Mouse (Mus musculus) embryonic stem cell, embryonic (primary cell): ENCODE measurements around the gene Gars.

ENCODE experiments used
- CTCF ChIA-PET, 4 experiments: fragments of 300-600 bp in 2 of 4; fragments of 350-600 bp in 2 of 4; sonication (Branson Sonifier 250); formaldehyde crosslinking; loops; one replicate each; lab custom pipeline; 2022; ENCODE audit warnings: inconsistent platforms in 2 of 4; lab: Charles Lee
- POLR2A ChIA-PET, 4 experiments: fragments of 300-600 bp in 2 of 4; fragments of 350-600 bp in 2 of 4; sonication (Branson Sonifier 250); formaldehyde crosslinking; loops; one replicate each; lab custom pipeline; 2022; ENCODE audit warnings: antibody characterized with exemption in 4 of 4, inconsistent platforms in 1 of 4; lab: Charles Lee

Gene Gars

GRCm38 (mm10) chr6:55037799-55038670 lies at the start of gene Gars:
TSS of gene Gars (plus strand) at chr6:55038007.
- ChIA-PET CTCF (interaction anchor here in 3 of 4 experiments (0.5 to 3.1 kb wide), 7 partner anchors 21 to 1559 kb away, joined by 3 to 18 read pairs (median 4); partner anchors contain the start of gene Ggct (in 2 of the 3)), POLR2A (interaction anchor here (0.6 to 10.6 kb wide), 56 partner anchors 9 to 473 kb away, joined by 3 to 161 read pairs (median 4); partner anchors contain the start of genes Ggct (in 3 of the 4), Znrf2 (in 2 of the 4), Nod1 (in 1 of the 4) and Plekha8 (in 1 of the 4))

GRCm38 (mm10) chr6:54988141-54988540 lies 49.7 kb upstream of the Gars start:
- ChIA-PET POLR2A (interaction anchor here in 2 of 4 experiments (0.7 to 1.3 kb wide), 2 partner anchors 9 to 32 kb away, joined by 3 to 4 read pairs; no protein-coding TSS in a partner anchor), CTCF (interaction anchor here in 1 of 4 experiments (0.7 kb wide), 1 partner anchor 51 kb away, joined by 4 read pairs; no protein-coding TSS in a partner anchor)

- CTCF ChIA-PET: interaction anchor here in 2 of 4 experiments (1.0 to 2.2 kb wide), 2 partner anchors 17 to 367 kb away, joined by 3 to 7 read pairs; no protein-coding TSS in a partner anchor
- POLR2A ChIA-PET: interaction anchor here in 3 of 4 experiments (1.2 to 2.7 kb wide), 8 partner anchors 9 to 54 kb away, joined by 3 to 28 read pairs (median 14); partner anchors contain the start of gene Gars (in 1 of the 3)
Observed at GRCm38 (mm10) chr6:54991189-54991588, 46.6 kb upstream of the Gars start.

DNA sequence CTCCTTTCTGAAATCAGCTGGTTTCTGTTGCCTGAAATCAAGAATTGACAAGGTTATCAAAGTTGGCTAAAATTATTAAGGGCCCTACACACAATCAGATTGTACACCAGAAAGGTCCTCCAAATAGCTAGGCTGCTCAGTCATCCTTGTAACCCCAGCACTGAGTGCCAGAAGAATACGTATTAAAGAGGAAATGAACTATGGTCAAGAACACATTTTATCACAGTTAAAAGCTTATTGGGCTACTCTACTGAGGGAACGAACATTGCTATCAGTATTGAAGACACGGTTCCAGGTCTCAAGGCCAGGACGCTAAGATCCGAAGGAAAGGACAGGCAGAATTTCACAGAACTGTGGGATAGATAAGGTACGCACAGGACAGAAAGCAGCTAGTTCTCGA lies 45.7 kb upstream of the Gars start:
- POLR2A ChIA-PET: interaction anchor here (0.6 to 2.7 kb wide), 77 partner anchors 8 to 778 kb away, joined by 3 to 28 read pairs (median 4); partner anchors contain the start of genes Gars (in 2 of the 4), Nod1 (in 2 of the 4), Mturn (in 1 of the 4) and Znrf2 (in 1 of the 4)
- CTCF ChIA-PET: interaction anchor here (0.5 to 2.2 kb wide), 41 partner anchors 8 to 957 kb away, joined by 3 to 21 read pairs (median 4); partner anchors contain the start of genes Mturn (in 1 of the 4) and Nod1 (in 1 of the 4)

- POLR2A ChIA-PET: interaction anchor here (0.6 to 2.7 kb wide), 78 partner anchors 8 to 778 kb away, joined by 3 to 28 read pairs (median 4); partner anchors contain the start of genes Gars (in 2 of the 4), Mturn (in 2 of the 4), Nod1 (in 2 of the 4) and Plekha8 (in 1 of the 4)
- CTCF ChIA-PET: interaction anchor here (0.5 to 1.9 kb wide), 43 partner anchors 8 to 1840 kb away, joined by 3 to 21 read pairs (median 4); partner anchors contain the start of genes Mturn (in 1 of the 4) and Nod1 (in 1 of the 4)
Observed at GRCm38 (mm10) chr6:54992734-54993260, 45.0 kb upstream of the Gars start, which contains the start of gene Ggct. TSS of gene Ggct (minus strand) at chr6:54992950.

DNA sequence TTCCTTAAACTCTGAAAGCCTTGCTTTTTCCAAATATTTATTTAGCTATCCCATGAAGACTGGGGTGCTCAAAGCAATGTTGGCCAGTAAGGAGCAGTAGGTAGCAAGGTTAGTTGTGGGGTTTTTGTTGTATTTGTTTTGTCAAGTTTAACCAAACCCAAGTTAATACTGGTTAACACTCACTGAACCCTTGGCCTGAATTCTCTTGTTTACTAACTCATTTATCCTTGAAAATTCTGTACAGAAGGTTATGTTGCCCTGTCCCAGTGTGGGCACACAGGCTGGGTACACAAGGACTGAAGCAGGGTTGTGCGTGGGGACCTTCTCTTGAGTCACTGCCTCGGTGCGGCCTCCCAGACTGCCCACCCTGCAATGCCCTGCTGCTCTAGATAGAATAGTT lies 41.4 kb upstream of the Gars start:
- POLR2A ChIA-PET: interaction anchor here in 1 of 4 experiments (1.1 to 1.2 kb wide), 2 partner anchors 8 to 53 kb away, joined by 3 read pairs; no protein-coding TSS in a partner anchor

DNA sequence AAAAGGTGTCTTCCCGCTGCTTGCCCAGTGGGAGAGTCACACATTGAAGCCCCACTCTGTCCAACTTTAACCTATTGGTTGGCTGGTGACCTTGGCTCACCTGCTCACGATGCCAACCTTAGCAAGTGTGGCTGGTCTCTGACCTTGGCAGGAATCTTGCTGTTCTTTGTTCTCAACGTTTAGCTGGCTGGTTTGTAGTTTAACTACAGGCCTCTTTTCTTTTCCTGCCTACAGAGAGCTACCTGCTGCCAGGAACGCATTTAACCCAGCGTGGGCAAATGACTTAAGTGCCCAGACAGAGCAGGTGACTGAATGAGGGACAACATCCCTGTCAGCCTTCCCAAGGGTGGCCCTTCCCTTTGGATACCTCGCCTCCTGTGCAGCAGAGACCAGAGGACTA lies 40.1 kb upstream of the Gars start:
- ChIA-PET POLR2A (interaction anchor here in 1 of 4 experiments (1.1 kb wide), 1 partner anchor 10 kb away, joined by 3 read pairs; no protein-coding TSS in a partner anchor), CTCF (interaction anchor here in 2 of 4 experiments (0.6 to 0.7 kb wide), 2 partner anchors 178 to 186 kb away, joined by 3 read pairs; no protein-coding TSS in a partner anchor)

More for the DNA sequence above, 41.4 kb upstream of the Gars start:
- CTCF ChIA-PET: no interaction called here

DNA sequence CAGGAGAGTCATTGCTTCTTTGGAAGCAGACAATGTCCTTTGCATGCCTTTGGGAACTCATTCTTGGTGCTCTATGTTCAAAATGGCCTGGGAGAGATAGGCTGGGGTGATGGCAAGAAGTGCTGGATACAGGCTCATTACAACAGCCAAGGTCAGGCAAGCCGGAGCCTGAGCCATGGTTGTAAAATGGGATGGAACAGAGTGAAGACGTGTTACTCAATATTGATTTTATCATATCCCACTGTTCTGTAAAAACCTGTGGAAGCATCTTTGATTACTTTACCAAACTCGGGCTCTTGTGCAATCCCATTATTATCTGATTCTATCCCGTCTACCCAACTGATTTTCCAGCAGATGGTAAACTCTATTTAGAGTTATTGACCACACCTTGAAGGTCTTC lies 36.5 kb upstream of the Gars start:
- ChIA-PET CTCF (interaction anchor here in 1 of 4 experiments (2.5 kb wide), 1 partner anchor 15 kb away, joined by 9 read pairs; no protein-coding TSS in a partner anchor), POLR2A (no interaction called here)

GRCm38 (mm10) chr6:55002438-55002837 lies 35.4 kb upstream of the Gars start:
- ChIA-PET POLR2A (interaction anchor here in 2 of 4 experiments (1.8 kb wide), 2 partner anchors 10 to 11 kb away, joined by 5 to 7 read pairs; partner anchors contain the start of gene Ggct (in 1 of the 2)), CTCF (interaction anchor here in 2 of 4 experiments (0.6 to 2.5 kb wide), 3 partner anchors 10 to 98 kb away, joined by 5 to 9 read pairs (median 7); partner anchors contain the start of gene Ggct (in 1 of the 2))

DNA sequence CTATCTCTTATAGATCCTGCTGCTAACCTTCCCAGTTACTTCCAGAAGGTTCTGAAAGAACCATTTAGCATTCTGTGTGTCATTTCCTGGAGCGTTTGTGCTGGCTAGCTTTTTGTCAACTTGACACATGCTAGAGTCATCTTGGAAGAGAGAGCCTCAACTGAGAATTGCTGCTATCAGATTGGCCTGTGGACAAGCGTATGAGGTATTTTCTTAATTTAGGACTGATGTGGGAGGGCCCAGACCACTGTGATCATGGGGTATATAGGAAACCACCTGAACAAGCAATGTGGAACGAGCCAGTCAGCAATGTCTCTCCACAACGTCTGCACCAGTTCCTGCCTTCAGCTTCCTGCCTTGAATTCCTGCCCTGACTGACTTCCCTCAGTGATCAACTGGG lies 34.2 kb upstream of the Gars start:
- ChIA-PET POLR2A (interaction anchor here in 2 of 4 experiments (0.6 to 1.8 kb wide), 4 partner anchors 11 to 35 kb away, joined by 3 to 7 read pairs (median 4); partner anchors contain the start of gene Ggct (in 1 of the 2)), CTCF (interaction anchor here in 2 of 4 experiments (0.5 to 2.5 kb wide), 4 partner anchors 11 to 30 kb away, joined by 3 to 9 read pairs (median 5); partner anchors contain the start of gene Ggct (in 1 of the 2))

DNA sequence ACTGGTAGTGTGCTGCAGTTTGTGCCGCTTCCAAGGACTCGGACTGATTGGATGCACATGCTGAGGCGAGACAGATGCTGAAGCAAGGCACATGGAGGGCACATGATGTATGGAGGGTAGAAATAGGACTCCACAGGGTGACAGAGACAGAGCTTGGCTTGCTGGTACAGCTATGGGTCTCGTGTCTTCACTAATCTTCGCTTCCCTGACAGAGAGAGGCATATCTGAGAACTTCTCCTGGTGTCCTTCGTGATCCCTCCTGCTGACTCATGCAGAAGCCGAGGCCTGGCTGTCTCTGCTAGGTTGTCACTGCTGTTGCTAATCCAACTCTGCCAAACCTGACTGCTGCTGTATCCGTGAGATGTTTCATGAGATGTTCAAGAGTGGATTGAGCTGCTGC lies 29.4 kb upstream of the Gars start:
- POLR2A ChIA-PET: no interaction called here
- CTCF ChIA-PET: interaction anchor here in 1 of 4 experiments (1.0 kb wide), 1 partner anchor 8 kb away, joined by 3 read pairs; no protein-coding TSS in a partner anchor

DNA sequence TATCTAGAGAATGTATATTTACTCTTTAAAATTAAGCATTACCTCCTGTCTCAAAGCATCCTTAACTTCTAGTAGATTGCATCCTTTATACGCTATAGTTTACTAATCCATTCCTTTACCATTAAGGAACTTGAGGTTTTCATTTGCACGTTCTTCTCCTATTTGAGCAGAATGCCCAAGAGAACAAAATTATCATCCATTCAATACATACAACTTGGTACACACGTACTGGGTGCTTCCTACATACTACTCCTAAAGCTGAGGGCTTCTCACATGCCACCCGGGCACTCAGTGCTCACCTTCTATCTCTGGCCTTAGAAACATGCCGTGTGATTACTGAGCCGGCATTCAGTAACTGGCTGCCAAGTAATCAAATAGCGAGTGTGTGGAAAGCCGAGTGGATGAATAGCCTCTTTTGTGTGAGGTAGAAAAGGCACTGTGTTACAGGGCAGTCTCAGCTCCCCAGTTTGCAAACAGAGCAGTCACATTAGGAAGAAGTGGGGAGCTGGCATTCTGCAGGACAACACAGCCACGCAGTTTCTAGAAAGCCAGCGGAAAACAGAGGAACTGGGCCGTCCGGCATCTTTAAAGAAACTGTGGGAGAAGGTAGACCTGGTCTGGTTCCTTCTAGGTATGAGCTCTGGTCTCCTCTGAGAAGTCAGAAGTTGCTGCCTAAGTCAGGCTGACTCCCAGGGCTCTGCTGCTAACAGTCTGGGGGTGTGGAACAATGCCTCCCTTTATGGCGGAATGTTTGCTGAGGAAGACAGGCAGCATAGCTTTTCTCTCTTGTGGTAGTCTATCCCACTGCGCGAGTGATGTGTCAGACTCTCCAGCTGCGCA lies 28.2 kb upstream of the Gars start:
- ChIA-PET POLR2A (interaction anchor here in 2 of 4 experiments (0.7 to 1.3 kb wide), 3 partner anchors 9 to 17 kb away, joined by 3 to 6 read pairs (median 4); partner anchors contain the start of gene Ggct (in 2 of the 2)), CTCF (interaction anchor here in 3 of 4 experiments (0.5 to 0.8 kb wide), 4 partner anchors 17 to 236 kb away, joined by 3 to 5 read pairs (median 4); partner anchors contain the start of gene Ggct (in 1 of the 3))

GRCm38 (mm10) chr6:55010330-55011091 lies 27.3 kb upstream of the Gars start:
- CTCF ChIA-PET: interaction anchor here in 2 of 4 experiments (0.5 to 0.8 kb wide), 4 partner anchors 18 to 307 kb away, joined by 3 to 5 read pairs (median 4); partner anchors contain the start of gene Ggct (in 1 of the 2)
- POLR2A ChIA-PET: interaction anchor here in 1 of 4 experiments (1.1 to 1.3 kb wide), 2 partner anchors 8 to 18 kb away, joined by 4 to 6 read pairs; partner anchors contain the start of gene Ggct

DNA sequence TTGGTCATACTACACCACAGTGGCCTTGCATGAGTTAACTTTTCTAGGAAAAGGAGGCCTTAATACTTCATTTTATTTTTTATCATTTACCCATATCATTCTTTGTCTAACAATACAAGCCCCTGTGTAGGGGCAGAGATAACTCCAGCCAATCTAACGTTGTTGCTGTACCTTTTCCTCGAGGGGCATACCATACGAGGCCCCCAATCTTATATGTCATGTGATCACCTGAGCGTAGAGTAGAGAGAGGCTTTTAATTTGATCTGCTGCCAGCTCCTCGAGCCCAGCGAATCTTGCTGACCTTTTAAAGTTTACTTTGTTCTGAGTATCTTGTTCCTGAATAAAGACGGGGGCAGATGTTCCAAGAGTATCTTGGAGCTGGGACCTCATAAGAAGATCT lies 25.3 kb upstream of the Gars start:
- CTCF ChIA-PET: no interaction called here

DNA sequence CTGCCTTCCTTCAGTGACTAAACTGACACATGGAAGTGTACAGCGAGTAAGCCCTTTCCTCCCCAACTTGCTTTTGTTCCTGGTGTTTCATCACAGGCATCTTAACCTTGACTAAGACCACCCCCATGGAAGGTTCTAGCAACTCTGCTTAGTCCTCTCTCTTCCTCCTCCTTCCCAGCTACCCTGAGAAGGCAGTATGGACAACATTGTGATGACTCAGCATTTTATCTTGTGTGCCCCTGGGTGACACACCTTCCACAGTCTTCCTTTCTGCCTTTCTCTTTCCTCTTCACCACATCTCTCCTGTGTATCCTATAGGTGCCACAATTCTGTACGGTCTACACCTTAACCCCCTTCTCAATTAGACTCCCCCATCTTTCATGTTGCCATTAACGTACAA lies 23.6 kb upstream of the Gars start:
- ChIA-PET POLR2A (interaction anchor here in 1 of 4 experiments (0.6 kb wide), 1 partner anchor 1398 kb away, joined by 3 read pairs; no protein-coding TSS in a partner anchor), CTCF (interaction anchor here in 1 of 4 experiments (0.5 kb wide), 1 partner anchor 354 kb away, joined by 3 read pairs; no protein-coding TSS in a partner anchor)

More for the DNA sequence above, 25.3 kb upstream of the Gars start:
- POLR2A ChIA-PET: interaction anchor here in 1 of 4 experiments (1.0 kb wide), 1 partner anchor 27 kb away, joined by 3 read pairs; no protein-coding TSS in a partner anchor
